ENCODE assay signal across 13 mouse cellular contexts in genomic region chr1:43754448-43755312, GRCm38 (mm10). TPM values are rescaled to one million over a fixed set of nuclear protein-coding genes. Genes with fewer than 3 reads are reported as not detected.
DNase-seq lines count a peak whose midpoint lies in the region; ATAC-seq and TF ChIP-seq lines count a peak whose summit lies in the region.
"Had no signal": no experiment of that assay in that cellular context is flagged by ENCODE, and none has a peak within 500 bp of the region (broad histone marks: within the 10 kb centered on the region; RNA-seq: fewer than 3 reads in every experiment).

No protein-coding gene starts in this region.

- no peak for TF ChIP-seq EP300 in stomach, postnatal 0 days (optimal IDR thresholded peaks at IDR 0.05)

- WGBS in heart, embryonic 11.5 days (ENCODE audit: insufficient replicate concordance), result 89% methylated on average over 8 of the region's 8 CpGs
- WGBS in neural tube, embryonic 14.5 days, result 88% methylated on average over 8 of the region's 8 CpGs
- WGBS in stomach, postnatal 0 days, result 73% methylated on average over 8 of the region's 8 CpGs

- H3K27ac ChIP-seq in heart, embryonic 11.5 days (ENCODE audit: low read depth, low read length), result no peak overlapping the region
- no peak overlapping the region for H3K27ac ChIP-seq in neural tube, embryonic 14.5 days (ENCODE audit: low read depth, low read length)
- H3K27ac ChIP-seq in stomach, postnatal 0 days (replicated peaks), result no peak overlapping the region
- H3K27ac ChIP-seq: heart, adult 2 months; limb, embryonic 15.5 days had no signal

- no peaks in the 10 kb centered on the region for H3K4me1 ChIP-seq in heart, embryonic 11.5 days (ENCODE audit: control insufficient read depth, insufficient read depth, low read length)
- H3K4me1 ChIP-seq in neural tube, embryonic 14.5 days (ENCODE audit: control insufficient read depth, insufficient read depth, low read length), result no peaks in the 10 kb centered on the region
- H3K4me1 ChIP-seq in stomach, postnatal 0 days (replicated peaks; ENCODE audit: control insufficient read depth, insufficient read depth), result no peaks in the 10 kb centered on the region
- H3K4me1 ChIP-seq: limb, embryonic 15.5 days had no signal

- no peak for TF ChIP-seq CTCF in stomach, postnatal 0 days (IDR thresholded peaks at IDR 0.05; ENCODE audit: low read depth)

- peaks cover 2% of the 10 kb centered on the region; the same call in 1 of the 2 replicates for H3K36me3 ChIP-seq in heart, embryonic 11.5 days (ENCODE audit: control insufficient read depth, insufficient read depth, low read length)
- H3K36me3 ChIP-seq in neural tube, embryonic 14.5 days (ENCODE audit: control insufficient read depth, insufficient read depth, low read length), result peaks cover 2% of the 10 kb centered on the region
- H3K36me3 ChIP-seq in stomach, postnatal 0 days (ENCODE audit: control insufficient read depth, insufficient read depth, low read length), result peaks cover 17% of the 10 kb centered on the region

- ATAC-seq in heart, embryonic 11.5 days (replicated peaks; ENCODE audit: insufficient number of reproducible peaks, low FRiP score, low TSS enrichment), result no peak
- peak; percentile 26; the same call in 1 of the 2 replicates for ATAC-seq in neural tube, embryonic 14.5 days (ENCODE audit: low read depth)
- peak; percentile 45; the same call in 1 of the 2 replicates for ATAC-seq in stomach, postnatal 0 days (ENCODE audit: low FRiP score, low TSS enrichment)
- ATAC-seq in granulocyte monocyte progenitor cell, adult 5-6 weeks (replicated peaks; ENCODE audit: poor library complexity, severe bottlenecking), result no peak

- H3K4me3 ChIP-seq in heart, embryonic 11.5 days (ENCODE audit: low read depth, low read length), result no peak overlapping the region
- no peak overlapping the region for H3K4me3 ChIP-seq in neural tube, embryonic 14.5 days (ENCODE audit: low read depth, low read length)
- H3K4me3 ChIP-seq in stomach, postnatal 0 days (ENCODE audit: low read depth, low read length), result no peak overlapping the region
- H3K4me3 ChIP-seq: heart, adult 2 months; limb, embryonic 15.5 days had no signal

- H3K4me2 ChIP-seq in heart, embryonic 11.5 days, result no peak overlapping the region
- H3K4me2 ChIP-seq in neural tube, embryonic 14.5 days (ENCODE audit: low read depth, low read length), result no peak overlapping the region
- no peak overlapping the region for H3K4me2 ChIP-seq in stomach, postnatal 0 days (replicated peaks; ENCODE audit: low read depth)
- H3K4me2 ChIP-seq: limb, embryonic 15.5 days had no signal

- no peaks in the 10 kb centered on the region for H3K9me3 ChIP-seq in heart, embryonic 11.5 days (replicated peaks; ENCODE audit: control insufficient read depth, low read length)
- H3K9me3 ChIP-seq in neural tube, embryonic 14.5 days (ENCODE audit: control insufficient read depth, low read length), result no peaks in the 10 kb centered on the region
- H3K9me3 ChIP-seq in stomach, postnatal 0 days (ENCODE audit: control insufficient read depth, low read length), result no peaks in the 10 kb centered on the region
- H3K9me3 ChIP-seq: limb, embryonic 15.5 days had no signal

- H3K9ac ChIP-seq in heart, embryonic 11.5 days (ENCODE audit: low read depth, low read length), result no peak overlapping the region
- H3K9ac ChIP-seq in neural tube, embryonic 14.5 days (replicated peaks; ENCODE audit: low read depth, low read length), result no peak overlapping the region
- no peak overlapping the region for H3K9ac ChIP-seq in stomach, postnatal 0 days (ENCODE audit: low read length)
- H3K9ac ChIP-seq: limb, embryonic 15.5 days had no signal

- H3K27me3 ChIP-seq in heart, embryonic 11.5 days (ENCODE audit: control insufficient read depth, insufficient read depth, low read length), result no peaks in the 10 kb centered on the region
- no peaks in the 10 kb centered on the region for H3K27me3 ChIP-seq in neural tube, embryonic 14.5 days (ENCODE audit: control insufficient read depth, insufficient read depth, low read length)
- no peaks in the 10 kb centered on the region for H3K27me3 ChIP-seq in stomach, postnatal 0 days (ENCODE audit: control insufficient read depth, insufficient read depth, low read length)
- H3K27me3 ChIP-seq: limb, embryonic 15.5 days had no signal

- DNase-seq in heart, adult 11 months, result peak; percentile 94
- no peak for DNase-seq in neural tube, embryonic 10.5 days (ENCODE audit: extremely low spot score, low spot score)
- peak; percentile 26 to 34 for DNase-seq in layer of hippocampus, adult 8-10 months (ENCODE audit: low spot score in 2 of 2)
- DNase-seq in stomach, postnatal 0 days (ENCODE audit: low spot score), result no peak
- no peak for DNase-seq in thymus, postnatal 0 days (ENCODE audit: low spot score)
- DNase-seq: kidney, adult 11 months; lung, postnatal 10 days; thymus, postnatal 14 days had no signal

RNA-seq across cellular contexts. Expression of gene 1500015O10Rik, which starts 24.3 kb away (rescaled TPM):
- 2.5 and 3.2 TPM in 2 replicates for polyA plus RNA-seq in heart, embryonic 11.5 days (2014; fragmentation: Nextera tagmentation; extraction: Ambion mirVana)
- 20.8 and 20.9 TPM in 2 replicates for polyA plus RNA-seq in neural tube, embryonic 14.5 days (2014; fragmentation: Nextera tagmentation; extraction: Ambion mirVana)
- 1 to 10 TPM; 1.4 to 8.2 (median 3.3) TPM for total RNA-seq in layer of hippocampus, adult 8-10 months (2022)
- 15.5 and 16.6 TPM in 2 replicates for polyA plus RNA-seq in stomach, postnatal 0 days (2015; fragmentation: Nextera tagmentation; extraction: Ambion mirVana)
- total RNA-seq in granulocyte monocyte progenitor cell, adult 5-6 weeks (2014; fragmentation: Nextera tagmentation), result not detected in 2 replicates
- total RNA-seq in granulocyte monocyte progenitor cell, adult 5-6 weeks (2017), result not detected in 2 replicates
- 1.2 and 1.6 TPM in 2 replicates for polyA plus RNA-seq in thymus, postnatal 0 days (2015; fragmentation: Nextera tagmentation; extraction: Ambion mirVana)

Comparison
In these comparisons a context has a peak if more than half of its experiments do, and no peak if none do; other contexts are left out.
1. DNase-seq: peak in heart, adult 11 months (single experiment) and layer of hippocampus, adult 8-10 months (2 of 2); none in neural tube, embryonic 10.5 days (single experiment), stomach, postnatal 0 days (single experiment) and thymus, postnatal 0 days (single experiment).
2. ATAC-seq: peak in neural tube, embryonic 14.5 days (single experiment) and stomach, postnatal 0 days (single experiment); none in heart, embryonic 11.5 days (single experiment) and granulocyte monocyte progenitor cell, adult 5-6 weeks (single experiment).